Mouse (Mus musculus): ENCODE results near the gene 8030411F24Rik. TPM values are rescaled to one million over a fixed set of nuclear protein-coding genes. Genes with fewer than 3 reads are reported as not detected.
A peak's percentile ranks its signal among the peaks of the same experiment; 100 is the strongest.
"Not testable (repeated sequence)": the region's sequence is repeated elsewhere in the genome, so short reads cannot be mapped to it uniquely, and the experiment has no call there.

Gene 8030411F24Rik
- polyA plus RNA-seq (2016; fragmentation: Nextera tagmentation; extraction: Ambion mirVana) = not detected in 2 replicates

DNA sequence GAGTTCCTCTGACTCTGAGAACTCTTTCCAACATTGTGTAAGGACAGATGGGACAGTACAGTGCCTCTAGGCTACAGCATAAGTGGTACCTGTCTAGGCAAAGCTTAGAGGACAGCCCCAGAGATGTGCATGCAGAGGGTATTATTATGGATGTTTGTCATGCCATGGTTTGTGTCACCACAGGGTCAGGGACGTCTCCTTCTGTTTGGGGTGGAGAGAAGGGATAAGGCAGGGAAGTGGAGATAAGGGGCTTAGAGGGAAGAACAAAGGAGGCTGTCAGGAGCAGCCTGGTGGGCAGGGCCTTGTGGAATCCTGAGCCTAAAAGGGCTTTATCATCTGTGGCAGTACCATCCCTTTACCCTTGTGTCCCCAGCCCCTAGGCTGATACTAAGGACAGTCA, at the start of gene 8030411F24Rik:
Gene 8030411F24Rik, plus strand, starts transcription at position 301 of the 400 bp plus-strand sequence.
- no peak within 1 kb of the TSS for H3K27ac ChIP-seq
- H3K9me3 ChIP-seq = no peaks in the 10 kb centered on the region
- no peak within 1 kb of the TSS for H3K4me3 ChIP-seq
- H3K27me3 ChIP-seq (ENCODE audit: insufficient read depth, poor library complexity, severe bottlenecking) = no peaks in the 10 kb centered on the region
- 4% methylated on average over 1 of the region's 1 CpGs for WGBS
- no peak for DNase-seq (ENCODE audit: low spot score)
- no peaks in the 10 kb centered on the region for H3K36me3 ChIP-seq
- no peaks in the 10 kb centered on the region for H3K4me1 ChIP-seq

DNA sequence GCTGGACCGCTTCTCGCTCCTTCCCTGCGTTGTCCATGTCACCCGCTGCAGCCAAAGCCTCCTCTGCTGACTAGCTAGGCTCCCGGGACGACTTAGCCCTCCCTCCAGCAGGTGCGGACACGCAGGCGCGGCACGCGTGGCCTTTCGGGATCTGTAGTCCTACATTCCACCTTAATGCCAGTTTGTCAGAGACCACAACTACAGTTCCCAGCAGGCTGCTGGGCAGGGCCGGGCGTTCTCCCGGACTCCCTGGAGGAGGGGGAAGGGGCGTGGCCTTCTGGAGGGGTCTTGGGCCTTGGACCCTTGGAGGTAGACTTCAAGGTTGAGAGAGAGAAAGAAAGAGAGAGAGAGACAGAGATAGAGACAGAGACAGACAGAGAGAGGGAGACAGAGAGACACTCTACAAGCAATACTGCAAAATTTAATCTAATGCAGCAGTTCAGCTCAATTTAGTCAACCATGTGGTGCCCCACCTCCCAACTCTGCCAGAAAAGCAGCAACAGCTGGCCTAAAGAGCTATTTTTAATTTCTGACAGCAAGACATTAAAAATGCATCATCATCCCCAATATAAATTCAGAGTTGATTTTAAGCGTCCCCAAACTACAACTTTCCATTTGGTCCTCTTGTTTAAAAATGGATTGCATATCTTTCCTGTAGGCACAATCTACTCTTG, 49.3 kb upstream of the 8030411F24Rik start, which contains the start of gene Napb:
Gene Napb, minus strand, starts transcription at position 141 of the 674 bp plus-strand sequence.
- Histone ChIP-seq H3K9me3 (no peaks in the 10 kb centered on the region), H3K27me3 (ENCODE audit: insufficient read depth, poor library complexity, severe bottlenecking) (no peaks in the 10 kb centered on the region), H3K4me1 (peaks cover 6% of the 10 kb centered on the region; the same call in 1 of the 2 replicates), H3K4me3 (peak within 1 kb of the TSS; percentile 87), H3K36me3 (no peaks in the 10 kb centered on the region), H3K27ac (peak within 1 kb of the TSS; percentile 87)
- 4% methylated on average over 18 of the region's 18 CpGs for WGBS
- peak; percentile 97 for DNase-seq (ENCODE audit: low spot score)

DNA sequence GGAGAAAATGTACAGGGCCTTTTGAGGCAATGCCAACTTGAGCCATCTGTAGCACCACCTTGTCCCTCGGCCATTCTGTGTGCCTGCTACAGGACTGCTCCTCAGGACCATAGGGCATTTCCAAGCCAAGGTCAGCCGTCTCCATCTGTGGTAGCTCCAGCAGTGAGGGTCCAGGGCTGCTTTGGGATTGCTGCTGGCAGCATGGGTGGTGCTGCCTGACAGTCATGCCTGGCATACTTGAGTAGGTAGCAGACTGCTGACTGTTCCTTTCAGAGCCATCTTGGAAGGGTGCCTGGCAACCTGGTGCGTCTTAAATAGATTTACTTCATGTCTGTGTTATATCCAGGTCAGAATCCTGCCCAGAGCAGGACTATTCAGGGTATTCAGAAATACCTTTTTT, 38.8 kb upstream of the 8030411F24Rik start:
- WGBS = 75% methylated on average over 3 of the region's 3 CpGs
- H3K4me3 ChIP-seq = no peak overlapping the region
- H3K36me3 ChIP-seq = no peaks in the 10 kb centered on the region
- H3K27ac ChIP-seq = no peak overlapping the region
- peak; percentile 10 for DNase-seq (ENCODE audit: low spot score)
- H3K9me3 ChIP-seq = no peaks in the 10 kb centered on the region
- H3K4me1 ChIP-seq = no peaks in the 10 kb centered on the region
- H3K27me3 ChIP-seq (ENCODE audit: insufficient read depth, poor library complexity, severe bottlenecking) = no peaks in the 10 kb centered on the region

DNA sequence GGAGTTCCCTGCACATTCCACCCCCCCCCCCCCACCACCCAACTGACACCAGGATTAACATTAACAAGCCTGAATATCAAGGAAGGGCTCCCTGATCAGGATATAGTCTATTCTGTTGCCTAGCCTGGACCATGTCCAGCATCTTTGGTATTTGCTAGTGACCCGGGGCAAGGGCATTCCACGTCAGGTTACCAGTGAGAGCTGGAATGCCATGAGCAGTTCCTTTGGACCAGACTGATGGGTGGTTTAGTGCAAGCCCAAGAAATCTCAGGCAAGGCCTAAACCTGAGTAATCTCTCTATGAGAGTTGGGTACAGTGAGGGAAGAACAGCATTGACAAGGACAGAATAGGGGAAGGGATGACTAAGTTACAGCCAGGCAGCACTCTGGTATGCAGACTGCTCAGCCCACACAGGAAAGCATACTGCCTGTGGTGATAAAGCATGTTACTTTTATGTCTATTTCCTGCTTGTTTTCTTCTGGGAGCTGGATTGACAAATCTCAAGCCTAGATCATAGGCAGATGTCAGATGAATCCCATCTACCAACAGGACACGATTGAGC, 37.9 kb upstream of the 8030411F24Rik start:
- WGBS = 69% methylated on average over 3 of the region's 3 CpGs
- peak; percentile 20 for DNase-seq (ENCODE audit: low spot score)
- H3K9me3 ChIP-seq = no peaks in the 10 kb centered on the region
- no peaks in the 10 kb centered on the region for H3K36me3 ChIP-seq
- H3K27ac ChIP-seq = no peak overlapping the region
- no peak overlapping the region for H3K4me3 ChIP-seq
- no peaks in the 10 kb centered on the region for H3K27me3 ChIP-seq (ENCODE audit: insufficient read depth, poor library complexity, severe bottlenecking)
- H3K4me1 ChIP-seq = no peaks in the 10 kb centered on the region

DNA sequence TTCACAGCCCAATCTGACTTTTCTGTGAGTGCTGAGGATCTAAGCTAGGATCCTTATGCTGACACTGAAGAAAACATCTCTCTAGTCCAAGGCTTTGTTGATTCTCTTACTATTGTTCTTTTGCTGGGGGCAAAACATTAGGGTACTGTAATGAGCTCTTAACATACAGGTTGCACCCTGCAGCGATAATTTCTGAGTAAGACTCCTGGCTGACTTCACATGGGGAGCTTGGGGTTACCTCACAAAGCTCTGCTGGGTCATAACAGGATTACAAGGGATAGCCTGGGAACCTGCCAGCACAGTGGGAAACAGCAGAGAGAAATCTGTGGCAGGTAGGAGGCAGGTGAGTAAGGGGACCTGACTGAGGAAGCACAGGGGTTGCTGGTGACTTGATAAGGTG, 31.8 kb upstream of the 8030411F24Rik start, which contains the start of gene Cstl1:
Gene Cstl1, plus strand, starts transcription at position 301 of the 400 bp plus-strand sequence.
- no peaks in the 10 kb centered on the region for H3K9me3 ChIP-seq
- WGBS = 75% methylated on average over 1 of the region's 1 CpGs
- peak; percentile 66 for DNase-seq (ENCODE audit: low spot score)
- H3K4me1 ChIP-seq = no peaks in the 10 kb centered on the region
- no peak within 1 kb of the TSS for H3K27ac ChIP-seq
- H3K36me3 ChIP-seq = no peaks in the 10 kb centered on the region
- H3K27me3 ChIP-seq (ENCODE audit: insufficient read depth, poor library complexity, severe bottlenecking) = no peaks in the 10 kb centered on the region
- no peak within 1 kb of the TSS for H3K4me3 ChIP-seq

DNA sequence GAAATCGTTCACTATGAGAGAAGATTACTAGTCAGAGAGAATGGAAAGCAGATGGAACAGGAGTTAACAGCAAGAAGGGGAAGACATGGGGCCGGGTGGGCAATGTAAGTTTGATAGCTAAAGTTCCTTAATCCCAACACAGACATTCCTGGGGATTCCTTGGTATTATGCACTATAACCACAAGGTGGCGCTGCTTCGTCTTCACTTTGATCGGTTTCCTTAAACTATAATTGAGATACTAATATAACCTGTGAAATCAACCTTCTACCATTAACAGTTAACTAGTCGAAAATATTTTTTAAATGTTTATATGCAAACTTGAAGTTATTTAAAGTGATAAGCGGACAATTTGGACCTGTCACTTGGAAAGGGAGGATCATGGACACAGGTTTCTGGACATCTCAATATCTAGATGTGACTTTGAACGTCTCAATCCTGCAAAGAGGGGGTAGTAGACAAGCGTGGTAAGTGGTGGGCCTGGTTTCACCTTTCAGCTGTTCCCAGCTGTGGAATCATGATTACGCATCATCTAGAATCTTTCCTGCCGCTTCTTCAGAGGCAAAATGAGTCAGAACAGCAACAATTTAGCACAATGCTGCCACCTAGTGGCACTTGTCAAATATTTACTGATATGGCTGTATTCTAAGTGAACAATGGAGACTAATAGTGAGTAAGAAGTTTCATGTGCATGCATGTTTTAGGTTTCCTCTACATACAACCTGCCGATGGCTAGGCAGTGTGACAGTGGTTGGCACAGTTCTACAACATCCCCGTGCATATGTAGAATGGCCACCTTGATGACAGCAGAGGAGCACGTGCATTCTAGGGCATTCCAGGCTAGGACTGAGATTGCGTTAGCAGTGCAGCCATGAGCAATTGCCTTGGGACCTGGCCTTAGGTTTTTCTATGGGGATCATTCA, 29.7 kb upstream of the 8030411F24Rik start:
- Histone ChIP-seq H3K27ac (no peak overlapping the region), H3K27me3 (ENCODE audit: insufficient read depth, poor library complexity, severe bottlenecking) (no peaks in the 10 kb centered on the region), H3K36me3 (no peaks in the 10 kb centered on the region), H3K4me3 (peak overlapping the region; percentile 47), H3K9me3 (no peaks in the 10 kb centered on the region), H3K4me1 (no peaks in the 10 kb centered on the region)
- WGBS = 17% methylated on average over 15 of the region's 15 CpGs
- DNase-seq (ENCODE audit: low spot score) = peak; percentile 75

DNA sequence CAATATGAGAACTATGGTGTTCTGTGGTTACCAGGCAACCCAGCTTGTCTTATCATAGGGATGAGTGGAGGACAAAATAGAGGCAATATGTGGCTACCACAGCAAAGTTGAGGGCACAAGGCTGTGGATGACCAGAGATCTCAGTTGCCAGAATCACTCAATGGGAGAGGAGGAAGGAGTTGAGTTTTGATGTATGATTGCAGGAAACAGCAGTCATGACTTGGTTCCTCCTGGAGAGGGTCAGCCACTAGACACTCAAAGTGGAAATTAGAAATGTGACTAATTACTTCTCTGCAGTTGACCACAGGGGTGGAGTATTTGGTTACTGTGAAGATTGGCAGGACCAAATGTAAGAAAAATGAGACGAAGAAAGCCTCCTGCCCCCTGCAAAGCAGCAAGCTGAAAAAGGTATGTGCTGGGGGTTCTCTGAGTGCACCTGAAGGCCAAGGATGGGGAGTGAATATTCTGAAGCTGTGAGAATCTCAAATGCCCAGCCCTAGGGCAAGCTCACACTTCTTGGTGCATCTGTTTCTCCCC, 27.4 kb upstream of the 8030411F24Rik start:
- peak; percentile 28 for DNase-seq (ENCODE audit: low spot score)
- H3K27ac ChIP-seq = no peak overlapping the region
- WGBS = 71% methylated on average over 1 of the region's 1 CpGs
- no peaks in the 10 kb centered on the region for H3K4me1 ChIP-seq
- H3K27me3 ChIP-seq (ENCODE audit: insufficient read depth, poor library complexity, severe bottlenecking) = no peaks in the 10 kb centered on the region
- H3K9me3 ChIP-seq = no peaks in the 10 kb centered on the region
- no peak overlapping the region for H3K4me3 ChIP-seq
- no peaks in the 10 kb centered on the region for H3K36me3 ChIP-seq

DNA sequence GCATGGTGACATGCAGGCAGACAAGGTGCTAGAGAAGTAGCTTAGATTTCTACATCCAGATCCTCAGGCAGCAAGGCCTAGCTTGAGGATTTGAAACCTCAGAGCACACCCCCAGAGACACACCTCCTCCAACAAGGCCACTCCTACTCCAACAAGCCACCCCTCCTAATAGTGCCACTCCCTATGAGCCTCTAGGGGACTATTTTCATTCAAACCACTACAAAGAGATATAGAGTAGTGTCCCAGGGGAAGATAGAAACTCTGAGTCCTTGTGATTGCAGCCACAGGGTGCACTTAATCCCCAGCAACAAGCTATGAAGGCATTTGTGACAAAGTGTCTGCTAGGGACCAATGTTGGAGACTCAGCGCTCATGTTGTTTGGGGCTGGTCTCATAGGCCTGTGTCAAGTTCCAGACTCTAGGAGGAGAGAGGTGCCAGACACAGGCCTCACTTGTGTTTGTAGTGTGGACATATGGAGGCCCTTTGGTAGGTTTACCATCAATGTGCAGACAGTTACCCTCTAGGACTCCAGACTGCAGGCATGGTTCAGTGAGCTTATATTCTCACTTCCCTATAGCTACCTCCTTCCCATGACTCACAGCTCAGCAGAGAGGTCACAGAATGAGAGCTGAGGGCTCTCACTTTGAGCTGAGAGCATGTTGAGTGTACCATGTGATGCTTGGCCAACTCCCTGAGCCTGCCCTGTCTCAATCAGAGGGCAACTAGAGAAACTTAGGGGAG, 18.0 kb upstream of the 8030411F24Rik start:
- Histone ChIP-seq H3K9me3 (no peaks in the 10 kb centered on the region), H3K4me3 (no peak overlapping the region)

DNA sequence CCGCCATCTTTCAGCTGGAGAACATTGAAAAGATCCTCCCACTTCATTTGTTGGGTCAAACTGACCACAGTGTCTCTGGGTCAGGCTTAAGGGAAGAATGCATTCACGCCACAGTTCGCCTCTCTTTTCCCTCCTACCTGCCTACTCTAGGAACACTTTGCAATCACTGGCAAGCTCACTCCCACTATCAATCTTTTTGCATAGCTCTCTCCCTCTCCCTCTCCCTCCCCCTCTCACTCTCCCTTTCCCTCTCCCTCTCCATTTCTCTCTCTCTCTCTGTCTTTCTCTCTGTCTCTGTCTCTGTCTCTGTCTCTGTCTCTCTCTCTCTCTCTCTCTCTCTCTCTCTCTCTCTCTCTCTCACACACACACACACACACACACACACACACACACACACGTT, 10.4 kb upstream of the 8030411F24Rik start, which contains the start of gene Cst11:
Gene Cst11, minus strand, starts transcription at position 101 of the 400 bp plus-strand sequence.
- 81% methylated on average over 4 of the region's 4 CpGs for WGBS
- H3K4me1 ChIP-seq; H3K27ac ChIP-seq; H3K36me3 ChIP-seq; H3K4me3 ChIP-seq; H3K9me3 ChIP-seq; H3K27me3 ChIP-seq (ENCODE audit: insufficient read depth, poor library complexity, severe bottlenecking): not testable (repeated sequence)
- DNase-seq (ENCODE audit: low spot score) = peak; percentile 31

More for the DNA sequence above, 18.0 kb upstream of the 8030411F24Rik start:
- no peaks in the 10 kb centered on the region for H3K4me1 ChIP-seq
- peak; percentile 48 for DNase-seq (ENCODE audit: low spot score)
- no peak overlapping the region for H3K27ac ChIP-seq
- 94% methylated on average over 1 of the region's 1 CpGs for WGBS
- no peaks in the 10 kb centered on the region for H3K27me3 ChIP-seq (ENCODE audit: insufficient read depth, poor library complexity, severe bottlenecking)
- no peaks in the 10 kb centered on the region for H3K36me3 ChIP-seq

DNA sequence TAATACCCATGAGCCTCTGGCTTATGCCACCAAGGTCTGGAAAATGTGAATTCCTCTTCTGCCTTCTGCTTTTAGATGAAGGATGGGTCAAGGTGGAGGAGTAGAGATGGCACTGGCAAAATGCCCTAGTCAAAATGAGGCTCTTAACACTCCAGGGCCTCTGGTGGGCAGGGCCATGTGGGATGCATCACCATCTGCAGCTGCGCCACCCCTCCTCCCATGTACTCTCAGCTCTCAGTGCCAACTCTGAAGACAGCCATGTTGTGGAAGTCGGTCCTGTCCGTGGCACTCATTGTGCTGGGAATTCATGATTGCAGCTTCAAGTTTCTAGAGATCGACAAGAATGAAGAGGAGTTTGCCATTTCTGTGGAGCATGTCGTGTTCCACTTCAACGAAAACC, 7.3 kb downstream of the 8030411F24Rik start, which contains the start of gene Cst12:
Gene Cst12, plus strand, starts transcription at position 220 of the 400 bp plus-strand sequence.
- no peak for DNase-seq (ENCODE audit: low spot score)
- Histone ChIP-seq H3K4me3 (no peak within 1 kb of the TSS), H3K4me1 (no peaks in the 10 kb centered on the region), H3K27ac (no peak within 1 kb of the TSS), H3K9me3 (no peaks in the 10 kb centered on the region), H3K27me3 (ENCODE audit: insufficient read depth, poor library complexity, severe bottlenecking) (no peaks in the 10 kb centered on the region), H3K36me3 (no peaks in the 10 kb centered on the region)
- 88% methylated on average over 6 of the region's 6 CpGs for WGBS

DNA sequence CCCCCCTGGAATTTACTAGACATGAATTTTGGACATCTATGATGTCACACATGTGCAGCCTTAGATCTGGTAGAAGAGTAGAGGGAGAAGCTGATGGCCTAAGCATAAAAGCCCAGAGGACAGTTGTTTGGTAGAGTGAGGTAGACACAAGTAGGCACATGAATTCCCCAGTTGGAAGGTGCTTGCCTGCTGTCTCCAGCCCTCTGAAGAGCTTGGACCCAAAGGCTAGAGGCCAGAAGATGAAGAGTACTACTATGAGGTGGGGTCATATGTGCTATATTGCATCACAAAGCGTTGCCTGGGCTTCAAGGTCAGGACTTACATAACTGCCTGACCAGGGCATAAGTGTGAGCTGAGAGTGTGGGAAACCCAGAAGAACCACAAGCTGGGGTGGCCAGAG, 16.7 kb downstream of the 8030411F24Rik start, which contains the start of gene Cst8:
Gene Cst8, plus strand, starts transcription at position 301 of the 400 bp plus-strand sequence.
- Histone ChIP-seq H3K36me3 (no peaks in the 10 kb centered on the region), H3K27ac (no peak within 1 kb of the TSS), H3K9me3 (no peaks in the 10 kb centered on the region), H3K27me3 (ENCODE audit: insufficient read depth, poor library complexity, severe bottlenecking) (no peaks in the 10 kb centered on the region), H3K4me3 (no peak within 1 kb of the TSS), H3K4me1 (peaks cover 4% of the 10 kb centered on the region; the same call in 1 of the 2 replicates)
- no peak for DNase-seq (ENCODE audit: low spot score)
- WGBS = 80% methylated on average over 1 of the region's 1 CpGs

DNA sequence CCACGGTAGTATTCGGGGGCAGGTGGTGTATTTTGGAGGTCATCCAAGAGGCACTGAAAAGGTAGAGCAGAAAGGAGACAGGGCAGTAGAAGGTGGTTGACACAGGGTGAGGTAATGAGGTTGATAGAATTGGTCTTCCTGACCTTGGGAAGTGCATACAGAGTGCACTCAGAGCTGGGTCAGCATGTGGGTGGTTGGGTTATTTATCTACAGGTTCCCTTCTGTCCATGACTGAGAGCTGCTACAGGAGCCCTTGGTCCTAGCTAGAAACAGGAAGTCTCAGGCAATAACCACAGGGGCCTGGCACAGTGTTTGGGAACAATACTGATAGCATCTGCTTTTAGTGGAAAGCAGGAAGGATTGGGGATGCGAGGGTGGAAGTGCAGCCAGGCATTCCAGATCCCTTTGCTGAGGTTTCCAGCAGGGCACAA, 19.7 kb downstream of the 8030411F24Rik start:
- Histone ChIP-seq H3K4me3 (no peak overlapping the region), H3K36me3 (no peaks in the 10 kb centered on the region), H3K27me3 (ENCODE audit: insufficient read depth, poor library complexity, severe bottlenecking) (no peaks in the 10 kb centered on the region), H3K27ac (no peak overlapping the region), H3K4me1 (peaks cover 4% of the 10 kb centered on the region; the same call in 1 of the 2 replicates), H3K9me3 (no peaks in the 10 kb centered on the region)
- DNase-seq (ENCODE audit: low spot score) = no peak
- WGBS = 46% methylated on average over 3 of the region's 3 CpGs
